Mouse (Mus musculus): ENCODE results near the gene Ankib1.
A peak's percentile ranks its signal among the peaks of the same experiment; 100 is the strongest.
"Not testable (repeated sequence)": the region's sequence is repeated elsewhere in the genome, so short reads cannot be mapped to it uniquely, and the experiment has no call there.

Ankib1 gene

DNA sequence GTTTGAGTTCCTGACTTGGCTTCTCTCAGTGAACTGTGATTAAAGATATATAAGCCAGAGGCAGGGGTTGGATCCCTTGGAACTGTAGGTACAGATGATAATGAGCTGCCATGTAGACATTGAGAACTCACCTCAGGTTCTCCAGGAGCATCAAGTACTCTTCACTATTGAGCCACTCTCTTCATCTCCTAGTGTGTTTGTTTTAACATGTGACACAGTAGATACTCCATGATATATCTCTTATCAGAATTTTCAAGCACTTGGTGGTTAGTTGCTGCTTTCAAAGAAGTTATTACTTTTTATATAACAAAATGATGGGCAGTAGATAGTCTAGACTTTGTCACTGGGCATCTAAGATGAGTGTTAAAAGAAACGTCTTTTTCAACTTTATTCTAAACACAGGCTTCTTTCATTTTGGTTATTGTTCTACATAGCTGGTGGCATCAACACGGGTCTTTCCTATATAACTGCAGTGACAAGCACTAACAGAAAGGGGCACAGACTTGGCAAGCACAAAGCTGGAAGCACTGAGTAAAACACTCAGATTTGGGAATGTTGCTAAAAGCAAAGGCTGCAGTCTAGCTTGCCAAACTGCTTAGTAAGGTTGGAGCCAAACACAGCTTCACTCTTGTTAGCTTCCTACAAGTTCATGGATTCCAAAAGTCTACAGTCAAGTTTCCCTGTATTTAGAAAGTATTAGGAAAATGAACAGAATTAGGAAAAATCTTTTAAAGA, 18.6 kb downstream of the Ankib1 start:
- Histone ChIP-seq H3K36me3 (ENCODE audit: control insufficient read depth, insufficient read depth, low read length, poor library complexity, severe bottlenecking) (no peaks in the 10 kb centered on the region), H3K27me3 (ENCODE audit: control insufficient read depth, insufficient read depth, low read length, poor library complexity, severe bottlenecking) (no peaks in the 10 kb centered on the region)
- no peak for DNase-seq (ENCODE audit: low read depth, low spot score)

- no peaks in the 10 kb centered on the region for H3K36me3 ChIP-seq (ENCODE audit: control insufficient read depth, insufficient read depth, low read length, poor library complexity, severe bottlenecking)
- H3K27me3 ChIP-seq (ENCODE audit: control insufficient read depth, insufficient read depth, low read length, poor library complexity, severe bottlenecking): no peaks in the 10 kb centered on the region
- peak; percentile 64 for DNase-seq (ENCODE audit: low read depth, low spot score)
Measured at GRCm38 (mm10) chr5:3782670-3783069, 20.1 kb downstream of the Ankib1 start.

DNA sequence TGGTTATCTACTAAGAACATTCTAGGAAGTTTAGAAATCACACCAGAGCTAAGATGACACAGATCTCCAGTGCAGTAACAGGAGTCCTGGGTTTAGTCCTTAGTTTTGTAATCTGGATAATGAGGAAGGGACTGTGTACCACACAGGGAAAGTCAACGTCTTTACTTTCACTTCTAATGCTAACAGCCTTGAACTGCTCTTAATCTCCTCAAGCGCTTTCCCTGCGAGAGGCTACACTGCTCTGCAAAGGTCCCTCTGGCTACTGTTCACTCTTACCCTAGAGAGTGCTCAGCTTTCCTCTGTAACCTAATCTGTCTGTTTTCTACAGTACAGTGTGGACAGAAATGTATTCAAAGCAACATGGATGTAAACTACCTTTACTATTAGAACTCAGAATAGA, 30.7 kb downstream of the Ankib1 start:
- peaks cover 2% of the 10 kb centered on the region; the same call in 1 of the 2 replicates for H3K36me3 ChIP-seq (ENCODE audit: control insufficient read depth, insufficient read depth, low read length, poor library complexity, severe bottlenecking)
- H3K27me3 ChIP-seq (ENCODE audit: control insufficient read depth, insufficient read depth, low read length, poor library complexity, severe bottlenecking): no peaks in the 10 kb centered on the region
- no peak for DNase-seq (ENCODE audit: low read depth, low spot score)

- Histone ChIP-seq H3K27me3 (ENCODE audit: control insufficient read depth, insufficient read depth, low read length, poor library complexity, severe bottlenecking) (no peaks in the 10 kb centered on the region), H3K36me3 (ENCODE audit: control insufficient read depth, insufficient read depth, low read length, poor library complexity, severe bottlenecking) (peaks cover 2% of the 10 kb centered on the region; the same call in 1 of the 2 replicates)
- no peak for DNase-seq (ENCODE audit: low read depth, low spot score)
Measured at GRCm38 (mm10) chr5:3771512-3771911, 31.2 kb downstream of the Ankib1 start.

DNA sequence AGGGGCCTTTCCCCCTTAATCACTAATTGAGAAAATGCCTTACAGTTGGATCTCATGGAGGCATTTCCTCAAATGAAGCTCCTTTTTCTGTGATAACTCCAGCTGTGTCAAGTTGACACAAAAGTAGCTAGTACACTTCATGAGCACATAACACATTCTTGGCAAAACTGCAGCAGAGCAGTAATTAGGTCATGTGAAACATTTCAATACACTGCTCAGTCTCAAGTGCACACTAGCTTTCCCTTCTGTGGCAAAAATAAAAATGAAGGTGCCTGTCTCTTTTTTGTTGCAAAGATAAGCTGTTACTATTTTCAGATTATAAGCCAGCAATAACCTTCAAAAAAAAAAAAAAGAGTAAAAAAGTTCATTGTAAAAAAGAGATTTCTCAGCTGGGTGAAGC, 52.2 kb downstream of the Ankib1 start:
- H3K36me3 ChIP-seq (ENCODE audit: control insufficient read depth, insufficient read depth, low read length, poor library complexity, severe bottlenecking): not testable (repeated sequence)

GRCm38 (mm10) chr5:3732846-3733245, 69.9 kb downstream of the Ankib1 start:
- DNase-seq (ENCODE audit: low read depth, low spot score); H3K27me3 ChIP-seq (ENCODE audit: control insufficient read depth, insufficient read depth, low read length, poor library complexity, severe bottlenecking); H3K36me3 ChIP-seq (ENCODE audit: control insufficient read depth, insufficient read depth, low read length, poor library complexity, severe bottlenecking): not testable (repeated sequence)

More for the DNA sequence above, 52.2 kb downstream of the Ankib1 start:
- not testable (repeated sequence) for DNase-seq (ENCODE audit: low read depth, low spot score); H3K27me3 ChIP-seq (ENCODE audit: control insufficient read depth, insufficient read depth, low read length, poor library complexity, severe bottlenecking)

DNA sequence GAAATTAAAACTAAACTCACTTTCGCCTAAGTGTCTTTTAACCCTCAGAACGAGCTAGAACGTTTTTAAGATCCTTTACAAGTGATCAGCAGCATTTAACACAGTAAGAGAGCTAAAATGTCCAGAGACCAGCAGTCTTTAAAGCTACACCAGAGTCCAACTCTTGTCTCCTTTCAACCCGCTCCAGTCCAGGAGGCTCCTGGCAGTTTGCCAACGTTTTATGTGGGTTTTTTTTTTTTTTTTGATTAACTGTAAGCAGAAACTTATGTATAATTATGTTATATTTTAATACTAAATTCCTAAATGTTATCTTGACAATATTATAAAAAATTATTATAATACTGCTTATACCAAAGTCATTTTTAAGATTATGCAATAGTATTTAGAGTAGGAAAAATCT, 73.9 kb downstream of the Ankib1 start:
- DNase-seq (ENCODE audit: low read depth, low spot score): no peak
- no peaks in the 10 kb centered on the region for H3K27me3 ChIP-seq (ENCODE audit: control insufficient read depth, insufficient read depth, low read length, poor library complexity, severe bottlenecking)
- peaks cover 3% of the 10 kb centered on the region; the same call in 1 of the 2 replicates for H3K36me3 ChIP-seq (ENCODE audit: control insufficient read depth, insufficient read depth, low read length, poor library complexity, severe bottlenecking)

DNA sequence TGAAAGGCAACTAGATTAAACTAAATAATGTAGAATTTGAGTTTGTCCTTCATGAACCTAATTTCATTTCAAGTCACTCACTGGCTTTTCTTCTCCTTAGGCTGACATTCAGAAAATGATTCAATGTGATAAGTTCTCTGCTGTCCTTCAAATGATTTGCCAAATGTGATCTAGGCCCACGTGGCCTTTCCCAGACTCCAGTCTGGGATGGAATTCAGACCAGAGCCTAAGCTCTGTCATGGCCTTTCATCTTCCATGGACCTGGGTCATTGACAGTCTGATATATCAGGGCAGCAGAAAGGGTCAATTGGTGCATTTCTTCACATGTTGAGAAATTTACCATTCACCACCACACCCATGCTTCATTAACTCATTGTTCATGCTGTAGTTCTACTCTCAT, 77.2 kb downstream of the Ankib1 start:
- H3K36me3 ChIP-seq (ENCODE audit: control insufficient read depth, insufficient read depth, low read length, poor library complexity, severe bottlenecking): 0 out of 2 replicates have a peak, but pooled peaks cover 3% of the 10 kb centered on the region
- DNase-seq (ENCODE audit: low read depth, low spot score): no peak
- H3K27me3 ChIP-seq (ENCODE audit: control insufficient read depth, insufficient read depth, low read length, poor library complexity, severe bottlenecking): no peaks in the 10 kb centered on the region

DNA sequence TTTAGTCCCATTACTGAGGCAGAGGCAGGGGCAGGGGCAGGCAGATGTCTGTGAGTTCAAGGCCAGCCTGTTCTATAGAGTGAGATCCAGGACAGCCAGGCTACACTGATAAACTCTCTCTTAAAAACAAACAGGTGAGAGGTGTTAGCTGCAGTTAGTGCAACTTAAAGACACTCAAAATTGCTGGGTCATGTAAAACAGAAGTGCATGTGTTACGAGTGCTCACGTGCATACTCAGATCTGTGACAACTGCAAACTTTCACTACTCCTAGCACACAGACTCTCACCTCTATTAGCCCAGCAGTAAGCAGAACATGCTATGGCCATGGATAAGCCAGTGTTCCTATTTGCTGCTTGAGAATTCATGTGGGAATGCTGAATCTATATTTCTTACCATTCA, 79.3 kb downstream of the Ankib1 start:
- no peaks in the 10 kb centered on the region for H3K27me3 ChIP-seq (ENCODE audit: control insufficient read depth, insufficient read depth, low read length, poor library complexity, severe bottlenecking)
- peaks cover 8% of the 10 kb centered on the region; the same call in 1 of the 2 replicates for H3K36me3 ChIP-seq (ENCODE audit: control insufficient read depth, insufficient read depth, low read length, poor library complexity, severe bottlenecking)
- DNase-seq (ENCODE audit: low read depth, low spot score): no peak

DNA sequence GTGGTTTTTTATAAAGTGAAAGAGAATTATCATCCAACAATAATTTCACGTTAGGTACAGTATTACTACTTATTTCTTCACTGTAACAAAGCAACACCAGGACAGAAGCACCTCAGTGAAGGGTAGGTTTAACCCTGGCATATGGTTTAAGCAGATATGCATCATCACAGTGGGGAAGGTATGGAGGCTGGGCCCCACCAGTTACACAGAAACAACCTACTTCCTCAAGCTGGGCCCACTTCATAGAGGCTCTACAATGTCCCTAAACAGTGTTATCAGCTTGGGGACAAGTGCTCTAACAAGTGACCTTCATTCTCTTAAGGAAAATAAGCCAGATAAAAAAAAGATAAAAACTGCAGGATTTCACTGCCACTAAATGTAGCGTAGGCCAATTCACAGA, 79.9 kb downstream of the Ankib1 start:
- Histone ChIP-seq H3K36me3 (ENCODE audit: control insufficient read depth, insufficient read depth, low read length, poor library complexity, severe bottlenecking) (peaks cover 10% of the 10 kb centered on the region; the same call in 1 of the 2 replicates), H3K27me3 (ENCODE audit: control insufficient read depth, insufficient read depth, low read length, poor library complexity, severe bottlenecking) (no peaks in the 10 kb centered on the region)
- DNase-seq (ENCODE audit: low read depth, low spot score): no peak

GRCm38 (mm10) chr5:3719371-3719770, 83.4 kb downstream of the Ankib1 start:
- Histone ChIP-seq H3K27me3 (ENCODE audit: control insufficient read depth, insufficient read depth, low read length, poor library complexity, severe bottlenecking) (no peaks in the 10 kb centered on the region), H3K36me3 (ENCODE audit: control insufficient read depth, insufficient read depth, low read length, poor library complexity, severe bottlenecking) (peaks cover 12% of the 10 kb centered on the region; the same call in 1 of the 2 replicates)
- DNase-seq (ENCODE audit: low read depth, low spot score): no peak

DNA sequence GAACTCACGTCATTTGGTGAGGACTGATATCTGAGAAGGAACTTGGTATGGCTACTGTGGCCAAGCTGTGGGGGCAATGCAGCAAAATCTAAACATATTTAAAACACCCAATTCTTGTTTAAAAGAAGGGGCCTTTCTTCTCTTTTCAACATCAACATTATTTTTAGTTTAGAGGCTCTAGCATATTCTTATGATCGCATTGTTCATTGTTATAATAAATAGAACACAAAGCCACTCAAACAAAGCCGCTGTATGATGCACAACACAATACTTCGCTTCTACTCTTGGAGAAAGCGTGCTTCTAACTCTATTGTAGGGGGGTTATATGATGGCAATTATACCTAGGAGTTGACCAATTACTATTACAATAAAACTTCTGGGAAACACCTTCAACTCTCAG, 86.9 kb downstream of the Ankib1 start:
- Histone ChIP-seq H3K36me3 (ENCODE audit: control insufficient read depth, insufficient read depth, low read length, poor library complexity, severe bottlenecking) (peaks cover 11% of the 10 kb centered on the region; the same call in 1 of the 2 replicates), H3K27me3 (ENCODE audit: control insufficient read depth, insufficient read depth, low read length, poor library complexity, severe bottlenecking) (no peaks in the 10 kb centered on the region; the same call in 1 of the 2 replicates)
- DNase-seq (ENCODE audit: low read depth, low spot score): no peak

DNA sequence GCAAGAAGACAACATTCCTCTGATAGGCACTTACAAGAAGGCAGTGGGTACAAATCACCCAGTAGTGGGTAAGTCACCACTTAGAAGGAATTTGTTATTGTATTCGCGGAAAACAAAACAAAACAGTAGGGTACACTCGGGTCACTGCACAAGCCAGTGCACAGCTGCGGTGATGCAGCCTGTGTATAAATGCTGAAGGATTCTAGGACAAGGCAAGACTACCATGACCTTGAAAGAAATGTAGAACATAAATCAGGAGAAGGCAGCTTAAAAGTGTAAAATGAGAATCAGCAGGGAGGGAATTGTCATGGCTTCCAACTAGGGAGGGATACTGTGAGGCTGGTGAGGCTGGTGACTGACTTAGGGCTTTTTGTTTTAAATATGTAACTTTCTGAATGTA, 100.5 kb downstream of the Ankib1 start:
- no peak for DNase-seq (ENCODE audit: low read depth, low spot score)
- no peaks in the 10 kb centered on the region for H3K27me3 ChIP-seq (ENCODE audit: control insufficient read depth, insufficient read depth, low read length, poor library complexity, severe bottlenecking)
- peaks cover 12% of the 10 kb centered on the region; the same call in 1 of the 2 replicates for H3K36me3 ChIP-seq (ENCODE audit: control insufficient read depth, insufficient read depth, low read length, poor library complexity, severe bottlenecking)

DNA sequence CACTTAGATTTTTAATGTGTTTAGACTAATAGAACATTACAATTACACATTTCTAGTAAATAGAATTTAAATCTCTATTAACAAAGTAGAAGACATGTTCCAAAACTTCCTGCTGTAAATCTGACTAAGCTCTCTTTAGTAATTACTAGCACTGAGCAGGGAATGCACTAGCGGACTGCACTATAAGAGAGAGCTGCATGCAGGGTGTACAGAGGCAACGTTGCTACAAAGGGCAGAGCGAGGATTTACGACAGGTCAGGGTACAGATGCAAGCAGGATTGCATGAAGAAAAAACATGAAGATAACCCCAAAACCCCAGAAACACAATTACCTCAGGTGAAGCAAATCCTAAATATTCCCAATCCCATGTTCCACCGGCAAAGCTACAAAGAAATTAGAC, 102.7 kb downstream of the Ankib1 start:
- no peak for DNase-seq (ENCODE audit: low read depth, low spot score)
- peaks cover 10% of the 10 kb centered on the region; the same call in 1 of the 2 replicates for H3K36me3 ChIP-seq (ENCODE audit: control insufficient read depth, insufficient read depth, low read length, poor library complexity, severe bottlenecking)
- H3K27me3 ChIP-seq (ENCODE audit: control insufficient read depth, insufficient read depth, low read length, poor library complexity, severe bottlenecking): no peaks in the 10 kb centered on the region

- peaks cover 15% of the 10 kb centered on the region; the same call in 1 of the 2 replicates for H3K36me3 ChIP-seq (ENCODE audit: control insufficient read depth, insufficient read depth, low read length, poor library complexity, severe bottlenecking)
- H3K27me3 ChIP-seq (ENCODE audit: control insufficient read depth, insufficient read depth, low read length, poor library complexity, severe bottlenecking): no peaks in the 10 kb centered on the region
- peak; percentile 47 for DNase-seq (ENCODE audit: low read depth, low spot score)
Measured at GRCm38 (mm10) chr5:3696031-3696430, 106.7 kb downstream of the Ankib1 start.
